Mouse (Mus musculus) MEL (cell line): ENCODE measurements around the gene Tmem242. TPM values are rescaled to one million over a fixed set of nuclear protein-coding genes. Genes with fewer than 3 reads are reported as not detected.

Experiments
- DNase-seq: peaks from one replicate; pipeline ENCODE4 v3.0.0; 2011; ENCODE audit warnings: low read depth, low spot score
- H3K27ac ChIP-seq: 2 replicates; pipeline ENCODE4 v1.5.1; 2012; ENCODE audit warnings: low read depth, mild to moderate bottlenecking, control low read depth, low read length, moderate library complexity; ENCODE audit not compliant: control insufficient read depth
- H3K27me3 ChIP-seq, 2 experiments: fragments of 150-350 bp in 1 of 2; sonication (generic) in 1 of 2; 2 replicates each; pipeline ENCODE4 v1.6.1; 2012; ENCODE audit warnings: low read length in 2 of 2, mild to moderate bottlenecking in 2 of 2, improper control_type of control experiment in 1 of 2, moderate library complexity in 1 of 2; ENCODE audit not compliant: insufficient read depth in 2 of 2, control insufficient read depth in 1 of 2
- H3K36me3 ChIP-seq, 2 experiments: 2 replicates each; pipeline ENCODE4 v1.6.1; 2012 to 2014; ENCODE audit warnings: low read length in 2 of 2, improper control_type of control experiment in 1 of 2, inconsistent platforms in 1 of 2, mild to moderate bottlenecking in 1 of 2; ENCODE audit not compliant: insufficient read depth in 2 of 2, control insufficient read depth in 1 of 2
- H3K4me1 ChIP-seq, 2 experiments: fragments of 150-350 bp in 1 of 2; sonication (generic) in 1 of 2; 2 replicates each; pipeline ENCODE4 v1.6.1; 2012; ENCODE audit warnings: low read length in 2 of 2, improper control_type of control experiment in 1 of 2, mild to moderate bottlenecking in 1 of 2; ENCODE audit not compliant: insufficient read depth in 2 of 2, control insufficient read depth in 1 of 2
- H3K4me3 ChIP-seq, 2 experiments: fragments of 150-350 bp in 1 of 2; sonication (generic) in 1 of 2; 2 replicates each; pipeline ENCODE4 v1.5.1; 2012; ENCODE audit warnings: low read depth in 2 of 2, low read length in 2 of 2, mild to moderate bottlenecking in 2 of 2, moderate library complexity in 2 of 2, control low read depth in 1 of 2, improper control_type of control experiment in 1 of 2; ENCODE audit not compliant: control insufficient read depth in 1 of 2, insufficient read depth in 1 of 2
- H3K79me2 ChIP-seq: 2 replicates; pipeline ENCODE4 v1.6.1; 2012; ENCODE audit warnings: mild to moderate bottlenecking, low read length, moderate library complexity; ENCODE audit not compliant: control insufficient read depth, poor library complexity, insufficient read depth
- H3K9ac ChIP-seq: 2 replicates; pipeline ENCODE4 v1.6.1; 2012; ENCODE audit warnings: low read depth, mild to moderate bottlenecking, control low read depth, low read length, moderate library complexity; ENCODE audit not compliant: control insufficient read depth, poor library complexity, severe bottlenecking
- H3K9me3 ChIP-seq: fragments of 150-350 bp; sonication (generic); replicated peaks from 2 replicates; pipeline ENCODE4 v1.6.1; 2012; ENCODE audit warnings: mild to moderate bottlenecking, low read length, improper control_type of control experiment, moderate library complexity; ENCODE audit not compliant: insufficient read depth
- CHD1 ChIP-seq: IDR thresholded peaks from 2 replicates; pipeline ENCODE4 v1.6.1; 2012; ENCODE audit warnings: low read depth, mild to moderate bottlenecking, inconsistent platforms, low read length, improper control_type of control experiment
- CTCF ChIP-seq, 3 experiments: IDR thresholded peaks in 2 of 3; conservative IDR thresholded peaks in 1 of 3; 2 replicates each; pipeline ENCODE4 v1.5.1; 2011 to 2012; ENCODE audit warnings: low read length in 3 of 3, low read depth in 2 of 3, mild to moderate bottlenecking in 2 of 3, improper control_type of control experiment in 1 of 3, inconsistent platforms in 1 of 3, mixed read lengths in 1 of 3, moderate library complexity in 1 of 3; ENCODE audit not compliant: control insufficient read depth in 1 of 3, insufficient read depth in 1 of 3, poor library complexity in 1 of 3, severe bottlenecking in 1 of 3
- E2F4 ChIP-seq: IDR thresholded peaks from 2 replicates; pipeline ENCODE4 v1.6.1; 2011; ENCODE audit warnings: low read depth, low read length, improper control_type of control experiment, borderline replicate concordance
- ELF1 ChIP-seq: IDR thresholded peaks from 2 replicates; pipeline ENCODE4 v1.6.1; 2014; ENCODE audit warnings: low read depth, mild to moderate bottlenecking, inconsistent platforms, low read length, improper control_type of control experiment, moderate library complexity
- EP300 ChIP-seq, 2 experiments: IDR thresholded peaks; 2 replicates each; pipeline ENCODE4 v1.6.1; 2011; ENCODE audit warnings: improper control_type of control experiment in 2 of 2, low read length in 2 of 2, low read depth in 1 of 2, mild to moderate bottlenecking in 1 of 2
- ETS1 ChIP-seq: IDR thresholded peaks from 2 replicates; pipeline ENCODE4 v1.6.1; 2012; ENCODE audit warnings: low read depth, mild to moderate bottlenecking, inconsistent platforms, low read length, improper control_type of control experiment, moderate library complexity
- GATA1 ChIP-seq: IDR thresholded peaks from 2 replicates; pipeline ENCODE4 v1.6.1; 2011; ENCODE audit warnings: low read depth, low read length, improper control_type of control experiment
- HCFC1 ChIP-seq: IDR thresholded peaks from 2 replicates; pipeline ENCODE4 v1.6.1; 2012; ENCODE audit warnings: low read depth, mild to moderate bottlenecking, inconsistent platforms, low read length, improper control_type of control experiment, moderate library complexity
- KAT2A ChIP-seq: conservative IDR thresholded peaks from 2 replicates; pipeline ENCODE4 v1.6.1; 2012; ENCODE audit warnings: low read depth, low read length, improper control_type of control experiment, inconsistent platforms
- MAFK ChIP-seq: IDR thresholded peaks from 2 replicates; pipeline ENCODE4 v1.6.1; 2011; ENCODE audit warnings: low read depth, mild to moderate bottlenecking, low read length, improper control_type of control experiment, borderline replicate concordance
- MAX ChIP-seq: IDR thresholded peaks from 2 replicates; pipeline ENCODE4 v1.6.1; 2011; ENCODE audit warnings: low read length, improper control_type of control experiment
- MAZ ChIP-seq: IDR thresholded peaks from 2 replicates; pipeline ENCODE4 v1.6.1; 2012; ENCODE audit warnings: low read depth, mild to moderate bottlenecking, inconsistent platforms, low read length, improper control_type of control experiment
- MXI1 ChIP-seq: IDR thresholded peaks from 2 replicates; pipeline ENCODE4 v1.6.1; 2011; ENCODE audit warnings: mild to moderate bottlenecking, low read depth, low read length, improper control_type of control experiment
- MYC ChIP-seq: IDR thresholded peaks from 2 replicates; pipeline ENCODE4 v1.6.1; 2011; ENCODE audit warnings: low read depth, mild to moderate bottlenecking, low read length, improper control_type of control experiment, moderate library complexity
- RAD21 ChIP-seq: IDR thresholded peaks from 2 replicates; pipeline ENCODE4 v1.6.1; 2011; ENCODE audit warnings: mild to moderate bottlenecking, low read depth, low read length, improper control_type of control experiment
- SIN3A ChIP-seq: IDR thresholded peaks from 2 replicates; pipeline ENCODE4 v1.6.1; 2012; ENCODE audit warnings: low read length, improper control_type of control experiment, inconsistent platforms
- SMC3 ChIP-seq: IDR thresholded peaks from 2 replicates; pipeline ENCODE4 v1.6.1; 2011; ENCODE audit warnings: low read depth, low read length, improper control_type of control experiment
- USF2 ChIP-seq, 2 experiments: IDR thresholded peaks; 2 replicates each; pipeline ENCODE4 v1.6.1; 2011 to 2012; ENCODE audit warnings: improper control_type of control experiment in 2 of 2, low read length in 2 of 2, borderline replicate concordance in 1 of 2, inconsistent platforms in 1 of 2, low read depth in 1 of 2, mild to moderate bottlenecking in 1 of 2; ENCODE audit not compliant: insufficient read depth in 1 of 2
- ZC3H11A ChIP-seq: IDR thresholded peaks from 2 replicates; pipeline ENCODE4 v1.6.1; 2012; ENCODE audit warnings: low read depth, mild to moderate bottlenecking, inconsistent platforms, low read length, improper control_type of control experiment
- ZMIZ1 ChIP-seq: IDR thresholded peaks from 2 replicates; pipeline ENCODE4 v1.6.1; 2012; ENCODE audit warnings: low read depth, mild to moderate bottlenecking, inconsistent platforms, low read length, improper control_type of control experiment, moderate library complexity
- polyA plus RNA-seq, 2 experiments: library from polyadenylated mRNA; stranded (reverse) in 1 of 2; unstranded in 1 of 2; fragments of >175 nt in 1 of 2; fragments of >200 nt in 1 of 2; gene quantifications; 2 replicates each; pipeline versions ENCODE4 v1.2.1 to v1.2.4; 2012; ENCODE audit warnings: low replicate concordance in 2 of 2, low read depth in 1 of 2; ENCODE audit not compliant: insufficient read length in 2 of 2, insufficient read depth in 1 of 2, missing spikeins in 1 of 2
- total RNA-seq: library from RNA; depleted of rRNA; stranded (reverse); fragments of 300-350 nt; gene quantifications from 2 replicates; pipeline ENCODE4 v1.2.3, GENCODE M21; 2012

The Tmem242 gene
- total and polyA plus RNA-seq, 3 experiments: 27.0 to 49.2 TPM; not detected in 1

DNA sequence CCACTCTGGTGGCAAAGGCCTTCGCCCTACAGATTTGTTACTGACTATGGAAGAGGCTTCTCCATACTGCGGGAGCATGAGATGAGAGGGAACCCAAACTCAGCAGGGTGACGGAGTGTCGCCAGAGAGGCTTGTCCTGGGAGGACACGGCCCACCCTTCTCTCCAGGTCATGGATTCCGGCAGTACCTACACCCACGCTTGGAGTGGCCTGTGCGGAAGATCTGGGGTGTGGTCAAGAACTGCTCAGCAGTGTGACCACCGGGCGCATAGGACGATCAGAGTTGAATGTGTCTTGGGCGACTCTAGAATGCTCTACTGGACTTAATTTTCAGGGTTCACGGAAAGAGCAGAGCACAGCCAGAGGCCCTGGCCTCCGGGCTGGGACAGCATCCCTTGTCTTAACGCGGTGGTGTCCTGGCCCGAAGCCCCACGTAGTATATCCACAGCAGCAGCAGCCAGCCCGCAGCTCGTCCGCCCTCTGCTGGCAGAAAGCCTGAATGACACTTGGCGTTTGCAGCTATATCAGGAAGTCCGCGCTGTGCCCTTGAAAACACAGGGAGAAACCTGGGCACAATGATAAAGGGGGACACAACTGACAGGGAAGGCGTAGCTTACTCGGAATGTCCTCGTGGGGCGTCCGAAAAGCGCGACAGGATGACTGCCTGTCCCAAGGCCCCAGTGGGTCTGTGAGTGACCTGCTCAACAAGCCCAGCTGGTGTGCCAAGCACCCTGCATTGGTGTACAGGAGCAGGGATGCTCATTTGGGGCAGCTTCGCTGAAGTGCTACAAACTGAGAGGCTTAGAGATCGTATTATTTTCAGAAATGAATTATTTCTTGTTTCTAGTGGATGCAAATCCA lies 42.7 kb downstream of the Tmem242 start:
- Histone ChIP-seq H3K79me2 (no peaks in the 10 kb centered on the region), H3K36me3 (no peaks in the 10 kb centered on the region; a peak in 1 of 4 replicates), H3K4me1 (peaks cover 0 to 4% of the 10 kb centered on the region in 2 experiments; a peak in 2 of 4 replicates), H3K27me3 (no peaks in the 10 kb centered on the region), H3K4me3 (peak overlapping the region; percentile 19 to 45; a peak in 3 of 4 replicates), H3K9ac (0 out of 2 replicates have a peak overlapping the region, but pooled peaks have one; percentile 26), H3K27ac (no peak overlapping the region), H3K9me3 (no peaks in the 10 kb centered on the region)
- TF ChIP-seq CTCF (IDR thresholded peaks at IDR 0.05 in 2 of 3, conservative IDR thresholded peaks at IDR 0.05 in 1 of 3; ENCODE audit: control insufficient read depth in 1 of 3, insufficient read depth in 1 of 3, low read depth in 2 of 3, low read length in 3 of 3, poor library complexity in 1 of 3, severe bottlenecking in 1 of 3): peak; percentile 94 to 98 (median 94)
- TF ChIP-seq SMC3: peak; percentile 89
- TF ChIP-seq MAFK: no peak
- TF ChIP-seq KAT2A: no peak
- peak; percentile 42; the same call in 1 of the 2 replicates for TF ChIP-seq SIN3A
- peak; percentile 28; the same call in 1 of the 2 replicates for TF ChIP-seq MAZ
- peak; percentile 69 for TF ChIP-seq ELF1
- TF ChIP-seq ETS1: no peak
- TF ChIP-seq GATA1: no peak
- TF ChIP-seq ZC3H11A: peak; percentile 83
- TF ChIP-seq USF2 (IDR thresholded peaks at IDR 0.05; ENCODE audit: borderline replicate concordance in 1 of 2, insufficient read depth in 1 of 2, low read depth in 1 of 2, low read length in 2 of 2): no peak
- 0 out of 2 replicates have a peak, but pooled peaks have one; percentile 15 for TF ChIP-seq ZMIZ1
- TF ChIP-seq CHD1: no peak
- no peak for TF ChIP-seq MAX
- TF ChIP-seq MXI1: no peak; the same call in 1 of the 2 replicates
- no peak for TF ChIP-seq MYC
- 0 out of 2 replicates have a peak, but pooled peaks have one; percentile 34 for TF ChIP-seq HCFC1
- 0 out of 4 replicates have a peak, but pooled peaks of 1 of the 2 experiments have one; percentile 7 for TF ChIP-seq EP300 (IDR thresholded peaks at IDR 0.05; ENCODE audit: low read depth in 1 of 2, low read length in 2 of 2)
- peak; percentile 90 for TF ChIP-seq RAD21
- TF ChIP-seq E2F4: no peak
- DNase-seq: peak; percentile 91
